Mouse (Mus musculus): ENCODE results near the gene Vmn2r38. TPM values are rescaled to one million over a fixed set of nuclear protein-coding genes. Genes with fewer than 3 reads are reported as not detected.
"Not testable (repeated sequence)": the region's sequence is repeated elsewhere in the genome, so short reads cannot be mapped to it uniquely, and the experiment has no call there.

The Vmn2r38 gene
- not detected in 2 replicates for total RNA-seq (2017)

- not testable (repeated sequence) for ATAC-seq (ENCODE audit: extremely low read depth, insufficient number of reproducible peaks, low FRiP score, poor library complexity, severe bottlenecking)
Measured at GRCm38 (mm10) chr7:9097781-9098180, at the start of gene Vmn2r38. TSS of gene Vmn2r38 (minus strand) at chr7:9097881.

DNA sequence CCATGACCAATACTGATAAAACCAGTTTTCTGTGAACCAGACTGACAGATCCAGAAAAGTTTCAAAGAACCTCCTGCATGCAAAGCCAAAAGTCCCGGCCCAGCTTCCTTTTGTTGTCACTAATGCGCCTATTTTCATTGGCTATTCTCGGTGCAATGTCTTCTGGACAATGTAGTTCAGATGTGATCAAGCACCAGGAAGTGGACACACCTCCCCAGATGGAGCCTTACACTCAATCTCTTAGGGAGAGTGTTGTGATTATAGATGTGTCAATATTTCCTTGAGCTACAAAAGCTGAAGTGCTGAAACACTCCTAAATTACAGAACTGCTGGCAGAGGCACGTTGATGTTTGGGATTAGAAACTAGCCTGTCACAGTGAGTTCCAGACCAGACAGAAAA is 32.3 kb downstream of the Vmn2r38 start:
- ATAC-seq (ENCODE audit: extremely low read depth, insufficient number of reproducible peaks, low FRiP score, poor library complexity, severe bottlenecking) = not testable (repeated sequence)

DNA sequence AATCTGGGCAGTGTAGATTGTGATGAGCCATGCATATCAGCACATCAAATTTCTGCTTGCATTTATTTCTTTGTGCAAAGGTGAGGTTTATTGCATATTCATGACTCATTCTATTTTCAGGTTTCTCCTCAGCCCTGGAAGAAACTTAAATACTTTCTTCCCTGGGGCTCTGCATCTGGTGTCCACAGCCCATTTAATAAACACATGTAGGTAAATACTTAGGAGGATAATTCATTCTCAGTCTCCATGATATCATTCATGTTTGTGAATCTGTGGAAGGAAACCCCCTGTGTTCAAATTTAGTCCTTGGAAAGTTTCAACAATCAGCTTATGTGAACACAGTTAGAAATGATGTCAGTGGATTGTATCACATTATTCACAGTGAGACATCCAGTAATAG is 67.0 kb downstream of the Vmn2r38 start, which contains the start of gene Vmn2r39:
Vmn2r39 (minus strand) TSS at position 101 of the 400 bp plus-strand sequence.
- not testable (repeated sequence) for ATAC-seq (ENCODE audit: extremely low read depth, insufficient number of reproducible peaks, low FRiP score, poor library complexity, severe bottlenecking)

Other genes with a start within 250 kb of the Vmn2r38 start
- gene Vmn2r40, start 166.4 kb downstream of the Vmn2r38 start, total RNA-seq (2017) = not detected in 2 replicates
- gene Vmn2r39, start 67.1 kb downstream of the Vmn2r38 start, total RNA-seq (2017) = not detected in 2 replicates
- gene Vmn2r37, start 125.8 kb upstream of the Vmn2r38 start, total RNA-seq (2017) = not detected in 2 replicates

Measured in neutrophil, adult 5-6 weeks (primary cell).